Mouse (Mus musculus) lung, embryonic 15.5 days (tissue): ENCODE data around the gene Phf13. TPM values are rescaled to one million over a fixed set of nuclear protein-coding genes. Genes with fewer than 3 reads are reported as not detected.
"Not testable (repeated sequence)": the region's sequence is repeated elsewhere in the genome, so short reads cannot be mapped to it uniquely, and the experiment has no call there.

ENCODE experiments used
- ATAC-seq: fragments of 200-750 bp; cut with Nextera tagmentation; 2 replicates; pipeline ENCODE4 v1.8.0; 2017; ENCODE audit warnings: moderate number of reproducible peaks, borderline replicate concordance; ENCODE audit not compliant: low FRiP score, low TSS enrichment; ENCODE audit errors: extremely low read depth
- H3K27ac ChIP-seq: fragments of 300-500 bp; sonication (generic); 2 replicates; pipeline ENCODE4 v1.5.1; 2015; ENCODE audit warnings: moderate library complexity, mild to moderate bottlenecking, inconsistent platforms
- H3K27me3 ChIP-seq: fragments of 300-500 bp; sonication (generic); 2 replicates; pipeline ENCODE4 v1.6.1; 2015; ENCODE audit warnings: inconsistent platforms
- H3K36me3 ChIP-seq: fragments of 300-500 bp; sonication (generic); 2 replicates; pipeline ENCODE4 v1.6.1; 2015; ENCODE audit warnings: inconsistent platforms
- H3K4me1 ChIP-seq: fragments of 300-500 bp; sonication (generic); 2 replicates; pipeline ENCODE4 v1.6.1; 2015; ENCODE audit warnings: inconsistent platforms
- H3K4me2 ChIP-seq: fragments of 300-500 bp; sonication (generic); 2 replicates; pipeline ENCODE4 v1.6.1; 2015; ENCODE audit warnings: inconsistent platforms, mild to moderate bottlenecking, moderate library complexity
- H3K4me3 ChIP-seq: fragments of 300-500 bp; sonication (generic); 2 replicates; pipeline ENCODE4 v1.5.1; 2015; ENCODE audit warnings: mild to moderate bottlenecking, inconsistent platforms
- H3K9ac ChIP-seq: fragments of 300-500 bp; sonication (generic); 2 replicates; pipeline ENCODE4 v1.6.1; 2015; ENCODE audit warnings: inconsistent platforms
- H3K9me3 ChIP-seq: fragments of 300-500 bp; sonication (generic); 2 replicates; pipeline ENCODE4 v1.6.1; 2016; ENCODE audit warnings: inconsistent platforms
- WGBS: fragments of 180-500 bp; shearing (Covaris S2); methylation state at CpG from one replicate; pipeline ENCODE4 v1.1.7; 2015; 5-methylcytosine and 5-hydroxymethylcytosine counted together
- polyA plus RNA-seq: library from polyadenylated mRNA; unstranded; fragments of >200 nt; fragmentation: Nextera tagmentation; extraction: Ambion mirVana; gene quantifications from 2 replicates; pipeline ENCODE4 v1.2.1, GENCODE M21; 2015

Gene Phf13
- polyA plus RNA-seq = 28.5 and 29.7 TPM in 2 replicates

- H3K4me2 ChIP-seq = peak within 1 kb of the TSS; percentile 93
- H3K4me1 ChIP-seq = peaks cover 32% of the 10 kb centered on the region
- H3K4me3 ChIP-seq = peak within 1 kb of the TSS; percentile 100
- ATAC-seq = peak; percentile 97
- no peaks in the 10 kb centered on the region for H3K9me3 ChIP-seq
- 1% methylated on average over 88 of the region's 94 CpGs for WGBS
- peaks cover 16% of the 10 kb centered on the region for H3K36me3 ChIP-seq
- peak within 1 kb of the TSS; percentile 80 for H3K9ac ChIP-seq
- peak within 1 kb of the TSS; percentile 87 for H3K27ac ChIP-seq
- H3K27me3 ChIP-seq = no peaks in the 10 kb centered on the region
These were observed at the start of gene Phf13 for GRCm38 (mm10) chr4:151996173-151996950. Gene Phf13 (minus strand): TSS chr4:151996258.

- no peak overlapping the region for H3K4me3 ChIP-seq
- H3K27me3 ChIP-seq = no peaks in the 10 kb centered on the region
- no peak overlapping the region for H3K4me2 ChIP-seq
- H3K9ac ChIP-seq = no peak overlapping the region
- ATAC-seq = no peak
- 71% methylated on average over 6 of the region's 6 CpGs for WGBS
- no peaks in the 10 kb centered on the region for H3K9me3 ChIP-seq
- H3K36me3 ChIP-seq = peaks cover 78% of the 10 kb centered on the region
- no peak overlapping the region for H3K27ac ChIP-seq
- peaks cover 10% of the 10 kb centered on the region for H3K4me1 ChIP-seq
These were observed 48.6 kb upstream of the Phf13 start for GRCm38 (mm10) chr4:152044609-152045008.

- WGBS = 84% methylated on average over 3 of the region's 3 CpGs
- no peak overlapping the region for H3K27ac ChIP-seq
- peaks cover 69% of the 10 kb centered on the region for H3K36me3 ChIP-seq
- H3K9ac ChIP-seq = no peak overlapping the region
- peaks cover 14% of the 10 kb centered on the region for H3K4me1 ChIP-seq
- H3K4me3 ChIP-seq = no peak overlapping the region
- no peak for ATAC-seq
- H3K4me2 ChIP-seq = no peak overlapping the region
- no peaks in the 10 kb centered on the region for H3K27me3 ChIP-seq
- no peaks in the 10 kb centered on the region for H3K9me3 ChIP-seq
These were observed 47.1 kb upstream of the Phf13 start for GRCm38 (mm10) chr4:152043171-152043570.

- no peaks in the 10 kb centered on the region for H3K9me3 ChIP-seq
- ATAC-seq = no peak
- peaks cover 14% of the 10 kb centered on the region for H3K4me1 ChIP-seq
- no peak overlapping the region for H3K4me3 ChIP-seq
- WGBS = 96% methylated on average over 22 of the region's 22 CpGs
- no peaks in the 10 kb centered on the region for H3K27me3 ChIP-seq
- H3K4me2 ChIP-seq = no peak overlapping the region
- H3K9ac ChIP-seq = no peak overlapping the region
- H3K27ac ChIP-seq = no peak overlapping the region
- peaks cover 58% of the 10 kb centered on the region for H3K36me3 ChIP-seq
These were observed 46.0 kb upstream of the Phf13 start for GRCm38 (mm10) chr4:152041924-152042641.

GRCm38 (mm10) chr4:152039831-152040310, 43.8 kb upstream of the Phf13 start:
- Histone ChIP-seq H3K36me3 (peaks cover 39% of the 10 kb centered on the region), H3K4me3 (peak overlapping the region; percentile 99), H3K4me1 (peaks cover 14% of the 10 kb centered on the region), H3K27ac (no peak overlapping the region), H3K4me2 (peak overlapping the region; percentile 93), H3K9me3 (no peaks in the 10 kb centered on the region), H3K9ac (peak overlapping the region; percentile 92), H3K27me3 (no peaks in the 10 kb centered on the region)
- ATAC-seq = no peak
- WGBS = 2% methylated on average over 25 of the region's 25 CpGs

GRCm38 (mm10) chr4:152038985-152039830, 43.1 kb upstream of the Phf13 start, which contains the start of gene Nol9:
Gene Nol9 (plus strand): TSS chr4:152039321.
- Histone ChIP-seq H3K9ac (peak within 1 kb of the TSS; percentile 92), H3K27me3 (no peaks in the 10 kb centered on the region), H3K36me3 (peaks cover 33% of the 10 kb centered on the region), H3K9me3 (no peaks in the 10 kb centered on the region), H3K4me2 (peak within 1 kb of the TSS; percentile 93), H3K4me1 (peaks cover 14% of the 10 kb centered on the region), H3K4me3 (peak within 1 kb of the TSS; percentile 99), H3K27ac (no peak within 1 kb of the TSS; the same call in 1 of the 2 replicates)
- WGBS = 2% methylated on average over 86 of the region's 86 CpGs
- ATAC-seq = peak; percentile 88

- peak within 1 kb of the TSS; percentile 93 for H3K4me2 ChIP-seq
- H3K27ac ChIP-seq = no peak within 1 kb of the TSS; the same call in 1 of the 2 replicates
- peak within 1 kb of the TSS; percentile 99 for H3K4me3 ChIP-seq
- 44% methylated on average over 10 of the region's 10 CpGs for WGBS
- no peaks in the 10 kb centered on the region for H3K27me3 ChIP-seq
- H3K9me3 ChIP-seq = no peaks in the 10 kb centered on the region
- H3K36me3 ChIP-seq = peaks cover 25% of the 10 kb centered on the region
- H3K9ac ChIP-seq = peak within 1 kb of the TSS; percentile 92
- ATAC-seq = no peak
- H3K4me1 ChIP-seq = peaks cover 14% of the 10 kb centered on the region
These were observed 42.3 kb upstream of the Phf13 start, which contains the start of gene Tas1r1 for GRCm38 (mm10) chr4:152038225-152038984. Gene Tas1r1 (minus strand): TSS chr4:152038568.

- not testable (repeated sequence) for H3K9ac ChIP-seq, H3K36me3 ChIP-seq, H3K9me3 ChIP-seq, H3K27me3 ChIP-seq, H3K4me2 ChIP-seq, ATAC-seq, H3K4me3 ChIP-seq, H3K27ac ChIP-seq
- H3K4me1 ChIP-seq = peaks cover 14% of the 10 kb centered on the region
- 90% methylated on average over 6 of the region's 6 CpGs for WGBS
These were observed 40.4 kb upstream of the Phf13 start for GRCm38 (mm10) chr4:152036464-152036863.

- Histone ChIP-seq H3K27me3 (no peaks in the 10 kb centered on the region), H3K27ac (no peak overlapping the region), H3K4me3 (no peak overlapping the region), H3K4me2 (no peak overlapping the region), H3K9me3 (no peaks in the 10 kb centered on the region), H3K9ac (no peak overlapping the region), H3K4me1 (peaks cover 10% of the 10 kb centered on the region), H3K36me3 (no peaks in the 10 kb centered on the region)
- WGBS = 84% methylated on average over 13 of the region's 13 CpGs
- ATAC-seq = no peak
These were observed 36.9 kb upstream of the Phf13 start for GRCm38 (mm10) chr4:152032922-152033321.

GRCm38 (mm10) chr4:152029997-152030396, 33.9 kb upstream of the Phf13 start:
- no peaks in the 10 kb centered on the region for H3K36me3 ChIP-seq
- H3K4me1 ChIP-seq = peaks cover 32% of the 10 kb centered on the region
- H3K4me2 ChIP-seq = no peak overlapping the region
- WGBS = 73% methylated on average over 4 of the region's 4 CpGs
- H3K27me3 ChIP-seq = no peaks in the 10 kb centered on the region
- H3K9me3 ChIP-seq = no peaks in the 10 kb centered on the region
- no peak for ATAC-seq
- H3K9ac ChIP-seq = no peak overlapping the region
- no peak overlapping the region for H3K4me3 ChIP-seq
- H3K27ac ChIP-seq = no peak overlapping the region

GRCm38 (mm10) chr4:152029087-152029486, 33.0 kb upstream of the Phf13 start:
- no peak for ATAC-seq
- 45% methylated on average over 5 of the region's 5 CpGs for WGBS
- no peaks in the 10 kb centered on the region for H3K9me3 ChIP-seq
- H3K27me3 ChIP-seq = no peaks in the 10 kb centered on the region
- peaks cover 40% of the 10 kb centered on the region for H3K4me1 ChIP-seq
- 0 out of 2 replicates have a peak, but pooled peaks cover 3% of the 10 kb centered on the region for H3K36me3 ChIP-seq
- H3K9ac ChIP-seq = no peak overlapping the region
- peak overlapping the region; percentile 94; the same call in 1 of the 2 replicates for H3K4me2 ChIP-seq
- no peak overlapping the region for H3K27ac ChIP-seq
- H3K4me3 ChIP-seq = no peak overlapping the region
